Mouse (Mus musculus) MEL-GATA-1-ER (cell line): Measurements from ENCODE around the gene Slc6a20b.

Experiments used
- DNase-seq: peaks from one replicate; pipeline ENCODE4 v3.0.0-alpha.2; 2012; ENCODE audit warnings: low read depth; ENCODE audit errors: extremely low read depth

Slc6a20b gene

DNA sequence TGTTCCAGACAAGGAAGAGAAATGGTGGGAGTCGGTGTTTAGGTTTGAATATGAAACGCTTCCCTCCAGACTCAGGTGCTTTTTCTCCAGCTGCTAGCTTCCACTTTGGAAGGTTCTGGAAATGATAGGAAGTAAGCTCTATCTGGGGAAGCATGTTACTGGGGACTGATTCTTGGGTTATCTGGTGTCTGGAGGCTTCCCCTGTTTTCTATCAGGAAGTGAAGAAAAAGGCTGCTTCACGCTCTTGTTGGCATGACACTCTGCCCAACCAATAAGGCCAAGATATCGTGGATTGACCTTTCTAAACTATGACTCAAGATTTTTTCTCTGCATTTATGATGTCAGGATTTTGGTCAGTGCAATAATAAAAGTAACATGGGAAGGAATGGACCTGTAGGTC, 37.2 kb downstream of the Slc6a20b start:
- no peak for DNase-seq

GRCm38 (mm10) chr9:123589240-123589910, 43.0 kb downstream of the Slc6a20b start:
- DNase-seq, result no peak

GRCm38 (mm10) chr9:123577360-123578192, 54.8 kb downstream of the Slc6a20b start:
- DNase-seq, result no peak

DNA sequence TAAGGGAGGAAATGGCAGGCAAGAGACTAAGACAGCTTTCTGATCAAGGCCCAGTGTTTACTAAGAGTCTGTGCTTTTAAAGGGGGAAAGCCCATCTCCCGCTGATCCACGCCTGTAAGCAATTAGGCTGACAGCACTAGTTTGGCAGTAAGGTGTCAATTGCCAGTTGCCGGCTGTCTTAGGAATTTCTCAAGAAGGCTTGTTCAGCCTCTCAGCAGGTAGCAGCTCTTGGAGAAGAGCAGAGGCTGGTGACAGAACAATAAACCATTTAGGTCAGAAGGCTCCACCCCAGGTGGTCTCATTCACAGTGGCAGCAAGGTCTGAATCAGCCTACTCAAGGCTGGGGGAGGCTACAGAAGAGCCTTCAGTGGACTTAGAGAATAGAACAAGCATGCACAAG, 77.8 kb downstream of the Slc6a20b start:
- DNase-seq, result no peak
